Mouse (Mus musculus) urinary bladder, postnatal 36 days (tissue): ENCODE measurements around the gene Ubac2.

Experiments used
- DNase-seq, 2 experiments: peaks; one replicate each; pipeline ENCODE4 v3.0.0; 2022; ENCODE audit warnings: low spot score in 2 of 2, mixed read lengths in 1 of 2

The Ubac2 gene

GRCm38 (mm10) chr14:121924876-121925275 lies 46.5 kb downstream of the Ubac2 start:
- no peak for DNase-seq

- no peak for DNase-seq
Observed at GRCm38 (mm10) chr14:121926901-121927300, 48.5 kb downstream of the Ubac2 start.

GRCm38 (mm10) chr14:121927451-121927850 lies 49.0 kb downstream of the Ubac2 start:
- DNase-seq = no peak

- peak in 1 of 2 experiments; percentile 44 for DNase-seq
Observed at GRCm38 (mm10) chr14:121928375-121929137, 50.1 kb downstream of the Ubac2 start.

GRCm38 (mm10) chr14:121929243-121929951 lies 51.0 kb downstream of the Ubac2 start:
- DNase-seq = no peak

- no peak for DNase-seq
Observed at GRCm38 (mm10) chr14:121930731-121931383, 52.4 kb downstream of the Ubac2 start.

- no peak for DNase-seq
Observed at GRCm38 (mm10) chr14:121931594-121931993, 53.2 kb downstream of the Ubac2 start.

GRCm38 (mm10) chr14:121932180-121932579 lies 53.8 kb downstream of the Ubac2 start:
- no peak for DNase-seq

- no peak for DNase-seq
Observed at GRCm38 (mm10) chr14:121933906-121934596, 55.6 kb downstream of the Ubac2 start.

GRCm38 (mm10) chr14:121934597-121934946 lies 56.2 kb downstream of the Ubac2 start:
- no peak for DNase-seq

GRCm38 (mm10) chr14:121936356-121936755 lies 57.9 kb downstream of the Ubac2 start:
- DNase-seq = no peak

GRCm38 (mm10) chr14:121936856-121937255 lies 58.4 kb downstream of the Ubac2 start:
- no peak for DNase-seq

- DNase-seq = no peak
Observed at GRCm38 (mm10) chr14:121937601-121938255, 59.3 kb downstream of the Ubac2 start.

- DNase-seq = no peak
Observed at GRCm38 (mm10) chr14:121938256-121939191, 60.1 kb downstream of the Ubac2 start.

- no peak for DNase-seq
Observed at GRCm38 (mm10) chr14:121939582-121939981, 61.2 kb downstream of the Ubac2 start.

- peak in 1 of 2 experiments; percentile 26 for DNase-seq
Observed at GRCm38 (mm10) chr14:121946131-121946530, 67.7 kb downstream of the Ubac2 start.

GRCm38 (mm10) chr14:121946728-121947127 lies 68.3 kb downstream of the Ubac2 start:
- DNase-seq = no peak

GRCm38 (mm10) chr14:121947201-121947760 lies 68.9 kb downstream of the Ubac2 start:
- no peak for DNase-seq

- no peak for DNase-seq
Observed at GRCm38 (mm10) chr14:121947966-121948365, 69.5 kb downstream of the Ubac2 start.

GRCm38 (mm10) chr14:121949436-121949835 lies 71.0 kb downstream of the Ubac2 start:
- DNase-seq = no peak
